ENCODE assay signal across 17 mouse cellular contexts in genomic region chr6:95109691-95110450, GRCm38 (mm10). TPM values are rescaled to one million over a fixed set of nuclear protein-coding genes. Genes with fewer than 3 reads are reported as not detected.
DNase-seq lines count a peak whose midpoint lies in the region; ATAC-seq lines count a peak whose summit lies in the region.
"Had no signal": no experiment of that assay in that cellular context is flagged by ENCODE, and none has a peak within 500 bp of the region (broad histone marks: within the 10 kb centered on the region; RNA-seq: fewer than 3 reads in every experiment).

No protein-coding gene starts in this region.

- WGBS in forebrain, embryonic 16.5 days: 64% methylated on average over 6 of the region's 6 CpGs
- 75% methylated on average over 6 of the region's 6 CpGs for WGBS in forebrain, embryonic 15.5 days
- 90% methylated on average over 6 of the region's 6 CpGs for WGBS in midbrain, embryonic 11.5 days
- WGBS in midbrain, embryonic 14.5 days: 91% methylated on average over 6 of the region's 6 CpGs
- whole genome bisulfite sequencing in hindbrain, embryonic 16.5 days: 86% methylated on average over 6 of the region's 6 CpGs

- H3K4me1 ChIP-seq in forebrain, embryonic 16.5 days (replicated peaks; ENCODE audit: control insufficient read depth, insufficient read depth, low read length): no peaks in the 10 kb centered on the region
- no peaks in the 10 kb centered on the region for H3K4me1 ChIP-seq in forebrain, embryonic 15.5 days
- no peaks in the 10 kb centered on the region for H3K4me1 ChIP-seq in midbrain, embryonic 11.5 days (ENCODE audit: control insufficient read depth, insufficient read depth, low read length)
- H3K4me1 ChIP-seq in midbrain, embryonic 14.5 days (ENCODE audit: control insufficient read depth, insufficient read depth, low read length): no peaks in the 10 kb centered on the region
- H3K4me1 ChIP-seq in hindbrain, embryonic 16.5 days (ENCODE audit: control insufficient read depth, insufficient read depth, low read depth, low read length): no peaks in the 10 kb centered on the region
- H3K4me1 ChIP-seq: embryonic facial prominence, embryonic 13.5 days; forebrain, embryonic 13.5 days; heart, embryonic 12.5 days; hindbrain, embryonic 10.5 days had no signal

- H3K27ac ChIP-seq in forebrain, embryonic 16.5 days (ENCODE audit: low read length): no peak overlapping the region
- H3K27ac ChIP-seq in forebrain, embryonic 15.5 days (replicated peaks): no peak overlapping the region
- H3K27ac ChIP-seq in midbrain, embryonic 11.5 days (ENCODE audit: low read depth, low read length): no peak overlapping the region
- H3K27ac ChIP-seq in midbrain, embryonic 14.5 days (replicated peaks; ENCODE audit: low read depth, low read length): no peak overlapping the region
- no peak overlapping the region for H3K27ac ChIP-seq in hindbrain, embryonic 16.5 days (ENCODE audit: low read depth, low read length)
- H3K27ac ChIP-seq: embryonic facial prominence, embryonic 13.5 days; forebrain, embryonic 13.5 days; gastrocnemius, adult 2 months; hindbrain, embryonic 10.5 days; hindbrain, embryonic 14.5 days had no signal

- H3K36me3 ChIP-seq in forebrain, embryonic 16.5 days (ENCODE audit: control insufficient read depth, insufficient read depth): no peaks in the 10 kb centered on the region
- H3K36me3 ChIP-seq in forebrain, embryonic 15.5 days: no peaks in the 10 kb centered on the region
- H3K36me3 ChIP-seq in midbrain, embryonic 11.5 days (ENCODE audit: control insufficient read depth, insufficient read depth, low read length): no peaks in the 10 kb centered on the region
- H3K36me3 ChIP-seq in midbrain, embryonic 14.5 days (ENCODE audit: control insufficient read depth, insufficient read depth, low read length): no peaks in the 10 kb centered on the region
- H3K36me3 ChIP-seq in hindbrain, embryonic 16.5 days (ENCODE audit: control insufficient read depth, insufficient read depth, low read length): no peaks in the 10 kb centered on the region
- H3K36me3 ChIP-seq: embryonic facial prominence, embryonic 13.5 days; heart, embryonic 12.5 days; hindbrain, embryonic 10.5 days had no signal

- no peak overlapping the region for H3K4me2 ChIP-seq in forebrain, embryonic 16.5 days (ENCODE audit: low read length)
- no peak overlapping the region for H3K4me2 ChIP-seq in forebrain, embryonic 15.5 days (replicated peaks)
- H3K4me2 ChIP-seq in midbrain, embryonic 11.5 days: no peak overlapping the region
- H3K4me2 ChIP-seq in midbrain, embryonic 14.5 days (ENCODE audit: low read length): no peak overlapping the region
- H3K4me2 ChIP-seq in hindbrain, embryonic 16.5 days (ENCODE audit: low read length): no peak overlapping the region
- H3K4me2 ChIP-seq: embryonic facial prominence, embryonic 13.5 days; forebrain, embryonic 13.5 days; heart, embryonic 12.5 days; hindbrain, embryonic 14.5 days had no signal

- H3K27me3 ChIP-seq in forebrain, embryonic 16.5 days (replicated peaks; ENCODE audit: control insufficient read depth, insufficient read depth, low read length): no peaks in the 10 kb centered on the region
- no peaks in the 10 kb centered on the region for H3K27me3 ChIP-seq in forebrain, embryonic 15.5 days
- no peaks in the 10 kb centered on the region for H3K27me3 ChIP-seq in midbrain, embryonic 11.5 days (ENCODE audit: control insufficient read depth, insufficient read depth, low read length)
- no peaks in the 10 kb centered on the region for H3K27me3 ChIP-seq in midbrain, embryonic 14.5 days (ENCODE audit: control insufficient read depth, insufficient read depth, low read length)
- no peaks in the 10 kb centered on the region for H3K27me3 ChIP-seq in hindbrain, embryonic 16.5 days (replicated peaks; ENCODE audit: control insufficient read depth, insufficient read depth, low read length)
- H3K27me3 ChIP-seq: embryonic facial prominence, embryonic 13.5 days; forebrain, embryonic 13.5 days; heart, embryonic 12.5 days had no signal

- peak; percentile 53 for DNase-seq in midbrain, embryonic 11.5 days (ENCODE audit: low spot score, missing footprints)
- no peak for DNase-seq in midbrain, embryonic 14.5 days
- DNase-seq in ZHBTc4 (ENCODE audit: low read depth, low spot score): peak; percentile 83
- no peak for DNase-seq in kidney, adult 11 months
- DNase-seq: adrenal gland, postnatal 14 days; cerebellum, adult 2 months; gastrocnemius, adult 2 months; gastrocnemius, postnatal 25 days had no signal

- H3K9me3 ChIP-seq in forebrain, embryonic 16.5 days (ENCODE audit: control insufficient read depth, low read length): no peaks in the 10 kb centered on the region
- no peaks in the 10 kb centered on the region for H3K9me3 ChIP-seq in forebrain, embryonic 15.5 days
- H3K9me3 ChIP-seq in midbrain, embryonic 11.5 days (ENCODE audit: control insufficient read depth, low read length): no peaks in the 10 kb centered on the region
- H3K9me3 ChIP-seq in midbrain, embryonic 14.5 days (ENCODE audit: control insufficient read depth, low read length): no peaks in the 10 kb centered on the region
- no peaks in the 10 kb centered on the region for H3K9me3 ChIP-seq in hindbrain, embryonic 16.5 days (ENCODE audit: control insufficient read depth, low read length)
- H3K9me3 ChIP-seq: embryonic facial prominence, embryonic 13.5 days; forebrain, embryonic 13.5 days; heart, embryonic 12.5 days; hindbrain, embryonic 10.5 days had no signal

- peak; percentile 59; the same call in 1 of the 2 replicates for ATAC-seq in forebrain, embryonic 16.5 days
- ATAC-seq in forebrain, embryonic 15.5 days (replicated peaks): no peak
- ATAC-seq in midbrain, embryonic 11.5 days (ENCODE audit: low FRiP score): no peak
- no peak for ATAC-seq in midbrain, embryonic 14.5 days (ENCODE audit: low FRiP score, low TSS enrichment)
- ATAC-seq in hindbrain, embryonic 16.5 days: no peak
- ATAC-seq: forebrain, embryonic 13.5 days; intestine, embryonic 16.5 days had no signal

- H3K9ac ChIP-seq in forebrain, embryonic 16.5 days (replicated peaks; ENCODE audit: low read depth, low read length): no peak overlapping the region
- no peak overlapping the region for H3K9ac ChIP-seq in forebrain, embryonic 15.5 days (replicated peaks)
- H3K9ac ChIP-seq in midbrain, embryonic 11.5 days (ENCODE audit: low read length): no peak overlapping the region
- H3K9ac ChIP-seq in midbrain, embryonic 14.5 days (replicated peaks; ENCODE audit: low read length): no peak overlapping the region
- no peak overlapping the region for H3K9ac ChIP-seq in hindbrain, embryonic 16.5 days (ENCODE audit: low read depth, low read length)
- H3K9ac ChIP-seq: embryonic facial prominence, embryonic 13.5 days; forebrain, embryonic 13.5 days; heart, embryonic 12.5 days; hindbrain, embryonic 14.5 days had no signal

- H3K4me3 ChIP-seq in forebrain, embryonic 16.5 days (replicated peaks; ENCODE audit: low read length): no peak overlapping the region
- no peak overlapping the region for H3K4me3 ChIP-seq in forebrain, embryonic 15.5 days
- H3K4me3 ChIP-seq in midbrain, embryonic 11.5 days (ENCODE audit: low read depth, low read length): no peak overlapping the region
- no peak overlapping the region for H3K4me3 ChIP-seq in midbrain, embryonic 14.5 days (replicated peaks; ENCODE audit: low read depth, low read length)
- H3K4me3 ChIP-seq in hindbrain, embryonic 16.5 days (ENCODE audit: low read length): no peak overlapping the region
- H3K4me3 ChIP-seq: embryonic facial prominence, embryonic 13.5 days; forebrain, embryonic 13.5 days; gastrocnemius, adult 2 months; heart, embryonic 12.5 days; hindbrain, embryonic 10.5 days had no signal

RNA-seq across cellular contexts. Expression of gene Kbtbd8, which starts 7.2 kb away (rescaled TPM):
- 5.4 and 7.5 TPM in 2 replicates for polyA plus RNA-seq in forebrain, embryonic 16.5 days (2015; fragmentation: Nextera tagmentation; extraction: Ambion mirVana)
- polyA plus RNA-seq in forebrain, embryonic 15.5 days (2015; fragmentation: Nextera tagmentation; extraction: Ambion mirVana): 5.2 and 5.8 TPM in 2 replicates
- 10.1 TPM in 2 replicates for polyA plus RNA-seq in midbrain, embryonic 11.5 days (2014; fragmentation: Nextera tagmentation; extraction: Ambion mirVana)
- 5.6 and 6.0 TPM in 2 replicates for polyA plus RNA-seq in midbrain, embryonic 14.5 days (2014; fragmentation: Nextera tagmentation; extraction: Ambion mirVana)
- polyA plus RNA-seq in hindbrain, embryonic 16.5 days (2015; fragmentation: Nextera tagmentation; extraction: Ambion mirVana): 3.5 and 4.5 TPM in 2 replicates

Comparison
In these comparisons a context has a peak if more than half of its experiments do, and no peak if none do; other contexts are left out.
1. DNase-seq: peak in midbrain, embryonic 11.5 days (single experiment) and ZHBTc4 (single experiment); none in midbrain, embryonic 14.5 days (single experiment) and kidney, adult 11 months (single experiment).